ENCODE assay signal across 13 mouse cellular contexts in the genomic region with DNA sequence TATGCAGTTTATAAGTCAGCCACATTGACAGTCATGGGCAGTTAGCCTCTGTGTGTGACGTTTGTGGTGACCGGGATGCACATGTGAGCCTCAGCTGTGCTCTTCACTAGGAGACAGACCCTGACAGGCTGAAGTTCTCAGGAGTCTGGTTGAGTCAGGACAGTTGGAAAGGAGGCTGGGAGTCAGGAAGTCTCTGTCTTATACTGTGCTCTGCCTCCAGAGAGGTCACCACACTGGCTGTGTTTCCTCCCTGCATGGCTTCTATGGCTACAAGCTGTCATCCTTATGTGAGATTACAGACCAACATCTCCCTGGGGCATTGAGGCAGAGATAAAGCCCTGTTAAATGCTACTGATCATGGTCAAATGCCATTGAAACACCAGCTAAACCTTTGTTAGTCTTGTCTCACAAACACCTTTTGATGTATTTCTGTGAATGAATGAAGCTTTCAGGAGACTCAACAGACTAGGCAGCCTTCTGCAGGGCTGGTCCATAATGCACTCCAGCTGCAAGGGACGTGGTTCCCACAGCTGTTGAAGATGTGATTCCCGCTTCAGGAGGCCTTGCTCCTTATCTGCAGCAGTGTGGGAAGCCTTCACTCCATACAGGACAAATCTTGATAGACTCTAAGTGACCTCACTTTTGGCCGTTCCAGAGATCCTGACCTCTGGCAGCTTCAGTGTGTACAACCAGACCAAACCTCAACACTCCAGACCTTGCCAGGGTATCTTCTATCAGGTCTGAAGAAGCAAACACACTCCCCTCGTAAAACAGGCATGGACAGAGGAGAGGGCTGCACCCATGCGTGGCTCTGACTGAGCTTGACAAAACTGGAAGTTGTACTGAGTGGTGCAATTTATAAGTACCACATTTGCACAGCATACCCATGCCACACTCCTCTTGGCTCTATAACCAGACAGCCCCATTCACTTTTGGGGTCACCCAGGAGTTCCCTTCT.
DNase-seq lines count a peak whose midpoint lies in the region; ATAC-seq and TF ChIP-seq lines count a peak whose summit lies in the region.
"Had no signal": no experiment of that assay in that cellular context is flagged by ENCODE, and none has a peak within 500 bp of the region (broad histone marks: within the 10 kb centered on the region; RNA-seq: fewer than 3 reads in every experiment).

No protein-coding gene starts in this region.

- H3K9ac ChIP-seq in lung, embryonic 14.5 days: no peak overlapping the region
- H3K9ac ChIP-seq in embryonic facial prominence, embryonic 14.5 days (ENCODE audit: low read depth, low read length): no peak overlapping the region
- no peak overlapping the region for H3K9ac ChIP-seq in heart, embryonic 12.5 days
- H3K9ac ChIP-seq: embryonic facial prominence, embryonic 12.5 days had no signal

- intact Hi-C loops in left cerebral cortex, postnatal 25 days (cut with DNase I): no loop called here

- ATAC-seq in lung, embryonic 14.5 days (ENCODE audit: insufficient read depth): peak; percentile 33; the same call in 1 of the 2 replicates
- ATAC-seq in embryonic facial prominence, embryonic 14.5 days (ENCODE audit: low read depth): no peak
- peak; percentile 57 for ATAC-seq in heart, embryonic 12.5 days (ENCODE audit: insufficient number of reproducible peaks, low FRiP score)
- no peak for ATAC-seq in granulocyte monocyte progenitor cell, adult 5-6 weeks (replicated peaks; ENCODE audit: poor library complexity, severe bottlenecking)

- 0 out of 2 replicates have a peak, but pooled peaks cover 2% of the 10 kb centered on the region for H3K4me1 ChIP-seq in lung, embryonic 14.5 days (ENCODE audit: insufficient read depth)
- H3K4me1 ChIP-seq in embryonic facial prominence, embryonic 14.5 days (ENCODE audit: control insufficient read depth, insufficient read depth, low read length): peaks cover 18% of the 10 kb centered on the region
- peaks cover 24% of the 10 kb centered on the region for H3K4me1 ChIP-seq in heart, embryonic 12.5 days (replicated peaks)

- 36% methylated on average over 7 of the region's 7 CpGs for WGBS in lung, embryonic 14.5 days
- WGBS in embryonic facial prominence, embryonic 14.5 days: 53% methylated on average over 7 of the region's 7 CpGs
- 32% methylated on average over 7 of the region's 7 CpGs for WGBS in heart, embryonic 12.5 days

- TF ChIP-seq CTCF in lung, embryonic 14.5 days (IDR thresholded peaks at IDR 0.05; ENCODE audit: low read depth): no peak

- no peaks in the 10 kb centered on the region for H3K36me3 ChIP-seq in lung, embryonic 14.5 days (ENCODE audit: insufficient read depth)
- no peaks in the 10 kb centered on the region for H3K36me3 ChIP-seq in embryonic facial prominence, embryonic 14.5 days (ENCODE audit: control insufficient read depth, insufficient read depth, low read length)
- H3K36me3 ChIP-seq in heart, embryonic 12.5 days: no peaks in the 10 kb centered on the region
- H3K36me3 ChIP-seq: embryonic facial prominence, embryonic 12.5 days had no signal

- no peak overlapping the region for H3K4me3 ChIP-seq in lung, embryonic 14.5 days (ENCODE audit: low read depth, low read length)
- no peak overlapping the region for H3K4me3 ChIP-seq in embryonic facial prominence, embryonic 14.5 days (ENCODE audit: low read depth, low read length)
- no peak overlapping the region for H3K4me3 ChIP-seq in heart, embryonic 12.5 days
- H3K4me3 ChIP-seq: embryonic facial prominence, embryonic 12.5 days had no signal

- H3K27ac ChIP-seq in lung, embryonic 14.5 days (ENCODE audit: low read depth): no peak overlapping the region
- 0 out of 2 replicates have a peak overlapping the region, but pooled peaks have one; percentile 22 for H3K27ac ChIP-seq in embryonic facial prominence, embryonic 14.5 days (replicated peaks; ENCODE audit: low read depth, low read length)
- peak overlapping the region; percentile 71 for H3K27ac ChIP-seq in heart, embryonic 12.5 days (ENCODE audit: poor library complexity, severe bottlenecking)
- H3K27ac ChIP-seq: embryonic facial prominence, embryonic 12.5 days had no signal

- no peaks in the 10 kb centered on the region for H3K9me3 ChIP-seq in lung, embryonic 14.5 days (ENCODE audit: low read depth, low read length)
- no peaks in the 10 kb centered on the region for H3K9me3 ChIP-seq in embryonic facial prominence, embryonic 14.5 days (ENCODE audit: control insufficient read depth, low read length)
- H3K9me3 ChIP-seq in heart, embryonic 12.5 days (replicated peaks): no peaks in the 10 kb centered on the region
- H3K9me3 ChIP-seq: embryonic facial prominence, embryonic 12.5 days had no signal

- H3K27me3 ChIP-seq in lung, embryonic 14.5 days (ENCODE audit: insufficient read depth, low read length): no peaks in the 10 kb centered on the region
- H3K27me3 ChIP-seq in embryonic facial prominence, embryonic 14.5 days (replicated peaks; ENCODE audit: control insufficient read depth, insufficient read depth, low read length): no peaks in the 10 kb centered on the region
- H3K27me3 ChIP-seq in heart, embryonic 12.5 days (replicated peaks): no peaks in the 10 kb centered on the region
- H3K27me3 ChIP-seq: CH12.LX; embryonic facial prominence, embryonic 12.5 days had no signal

- DNase-seq in lung, embryonic 14.5 days: peak; percentile 11
- DNase-seq in lung, postnatal 4 days: no peak
- DNase-seq in embryonic facial prominence, embryonic 14.5 days (ENCODE audit: low spot score): peak; percentile 30
- DNase-seq in kidney, postnatal 14 days: peak; percentile 14
- no peak for DNase-seq in left cerebral cortex, postnatal 25 days (ENCODE audit: low spot score in 2 of 2)
- DNase-seq: adrenal gland, postnatal 36 days; cerebellum, adult 2 months; lung, adult 18-20 months; thymus, adult 18-20 months had no signal

- H3K4me2 ChIP-seq in lung, embryonic 14.5 days: no peak overlapping the region
- H3K4me2 ChIP-seq in embryonic facial prominence, embryonic 14.5 days (ENCODE audit: low read depth, low read length): no peak overlapping the region
- no peak overlapping the region for H3K4me2 ChIP-seq in heart, embryonic 12.5 days
- H3K4me2 ChIP-seq: embryonic facial prominence, embryonic 12.5 days had no signal

Comparison
In these comparisons a context has a peak if more than half of its experiments do, and no peak if none do; other contexts are left out.
1. DNase-seq: peak in lung, embryonic 14.5 days (single experiment), embryonic facial prominence, embryonic 14.5 days (single experiment) and kidney, postnatal 14 days (single experiment); none in lung, postnatal 4 days (0 of 2) and left cerebral cortex, postnatal 25 days (0 of 2).
2. ATAC-seq: peak in lung, embryonic 14.5 days (single experiment) and heart, embryonic 12.5 days (single experiment); none in embryonic facial prominence, embryonic 14.5 days (single experiment) and granulocyte monocyte progenitor cell, adult 5-6 weeks (single experiment).